Mouse (Mus musculus): ENCODE measurements around the gene Adcy5.

DNA sequence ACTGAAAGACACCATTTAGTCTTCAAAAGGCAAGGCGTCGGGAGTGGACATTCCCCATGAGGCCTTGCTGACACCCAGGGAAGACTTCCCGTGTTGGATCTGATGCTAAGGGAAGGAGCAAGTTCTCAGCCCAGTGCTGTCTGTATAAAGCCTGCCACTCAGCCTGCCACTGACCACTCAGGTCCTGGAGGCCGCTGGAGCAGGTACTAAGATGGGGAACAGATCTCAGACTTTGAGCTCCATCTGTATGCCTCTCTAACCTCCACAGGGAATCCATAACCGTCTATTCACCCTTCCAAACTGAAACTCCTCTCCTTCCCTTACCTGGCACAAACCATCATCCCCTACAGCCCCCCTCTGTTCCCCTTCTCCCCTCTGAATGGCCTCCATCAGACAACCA, 41.2 kb upstream of the Adcy5 start:
- TF ChIP-seq POLR2A (IDR thresholded peaks at IDR 0.05; ENCODE audit: borderline replicate concordance, insufficient read depth, low read length): no peak
- TF ChIP-seq CTCF (IDR thresholded peaks at IDR 0.05; ENCODE audit: borderline replicate concordance, insufficient read depth, low read depth, low read length): no peak
